25 mouse cellular contexts compared by ENCODE assay signal in genomic region chr13:50443812-50444211, GRCm38 (mm10). TPM values are rescaled to one million over a fixed set of nuclear protein-coding genes. Genes with fewer than 3 reads are reported as not detected.
"Had no signal": no experiment of that assay in that cellular context is flagged by ENCODE, and none has a peak within 500 bp of the region (broad histone marks: within the 10 kb centered on the region; RNA-seq: fewer than 3 reads in every experiment).

TSS of gene Gm47429 (minus strand) at chr13:50443912.

- H3K9me3 ChIP-seq: neural tube, embryonic 12.5 days; neural tube, embryonic 13.5 days; neural tube, embryonic 15.5 days; stomach, embryonic 15.5 days had no signal

- H3K9ac ChIP-seq: neural tube, embryonic 12.5 days; neural tube, embryonic 13.5 days; neural tube, embryonic 15.5 days; stomach, embryonic 15.5 days had no signal

- H3K4me2 ChIP-seq: neural tube, embryonic 12.5 days; neural tube, embryonic 13.5 days; neural tube, embryonic 15.5 days; stomach, embryonic 15.5 days had no signal

- H3K27me3 ChIP-seq: neural tube, embryonic 12.5 days; neural tube, embryonic 13.5 days; neural tube, embryonic 15.5 days; stomach, embryonic 15.5 days had no signal

- H3K4me3 ChIP-seq: neural tube, embryonic 12.5 days; neural tube, embryonic 13.5 days; neural tube, embryonic 15.5 days; stomach, embryonic 15.5 days had no signal

- H3K27ac ChIP-seq: neural tube, embryonic 12.5 days; neural tube, embryonic 13.5 days; neural tube, embryonic 15.5 days; stomach, embryonic 15.5 days; stomach, postnatal 0 days had no signal

- H3K4me1 ChIP-seq: neural tube, embryonic 12.5 days; neural tube, embryonic 13.5 days; neural tube, embryonic 15.5 days; stomach, embryonic 15.5 days had no signal

- DNase-seq: retina, postnatal 1 day; right cerebral cortex, adult 18-20 months; right cerebral cortex, postnatal 14 days; right cerebral cortex, postnatal 25 days; right cerebral cortex, postnatal 4 days; spleen, adult 18-20 months; thymus, adult 18-20 months; thymus, adult 2 months; thymus, postnatal 14 days; thymus, postnatal 25 days; thymus, postnatal 36 days; thymus, postnatal 4 days had no signal

- H3K36me3 ChIP-seq: neural tube, embryonic 12.5 days; neural tube, embryonic 13.5 days; neural tube, embryonic 15.5 days; stomach, embryonic 15.5 days had no signal

RNA-seq across cellular contexts. Expression of gene Gm47429, which starts in this region (rescaled TPM):
- polyA plus RNA-seq: neural tube, embryonic 11.5 days; neural tube, embryonic 12.5 days; neural tube, embryonic 13.5 days; neural tube, embryonic 14.5 days; neural tube, embryonic 15.5 days; small intestine, adult 2 months; spleen, adult 2 months; stomach, embryonic 14.5 days; stomach, embryonic 15.5 days; stomach, embryonic 16.5 days; stomach, postnatal 0 days; thymus, adult 2 months; thymus, postnatal 0 days; urinary bladder, adult 2 months had no signal
